Mouse (Mus musculus) midbrain, embryonic 15.5 days (tissue): ENCODE data around the gene Slc11a2. TPM values are rescaled to one million over a fixed set of nuclear protein-coding genes. Genes with fewer than 3 reads are reported as not detected.

ENCODE experiments used
- ATAC-seq: fragments of 200-750 bp; cut with Nextera tagmentation; replicated peaks from 2 replicates; pipeline ENCODE4 v1.8.0; 2017; ENCODE audit warnings: moderate TSS enrichment
- H3K27ac ChIP-seq: fragments of 300-500 bp; sonication (generic); 2 replicates; pipeline ENCODE4 v1.5.1; 2015; ENCODE audit warnings: mild to moderate bottlenecking, inconsistent platforms
- H3K27me3 ChIP-seq: fragments of 300-500 bp; sonication (generic); replicated peaks from 2 replicates; pipeline ENCODE4 v1.6.1; 2015; ENCODE audit warnings: inconsistent platforms
- H3K36me3 ChIP-seq: fragments of 300-500 bp; sonication (generic); replicated peaks from 2 replicates; pipeline ENCODE4 v1.6.1; 2015; ENCODE audit warnings: inconsistent platforms
- H3K4me1 ChIP-seq: fragments of 300-500 bp; sonication (generic); 2 replicates; pipeline ENCODE4 v1.6.1; 2015; ENCODE audit warnings: inconsistent platforms
- H3K4me2 ChIP-seq: fragments of 300-500 bp; sonication (generic); 2 replicates; pipeline ENCODE4 v1.6.1; 2015; ENCODE audit warnings: inconsistent platforms, mild to moderate bottlenecking, moderate library complexity
- H3K4me3 ChIP-seq: fragments of 300-500 bp; sonication (generic); 2 replicates; pipeline ENCODE4 v1.5.1; 2015; ENCODE audit warnings: mild to moderate bottlenecking, inconsistent platforms
- H3K9ac ChIP-seq: fragments of 300-500 bp; sonication (generic); 2 replicates; pipeline ENCODE4 v1.6.1; 2015; ENCODE audit warnings: mild to moderate bottlenecking, inconsistent platforms
- H3K9me3 ChIP-seq: fragments of 300-500 bp; sonication (generic); 2 replicates; pipeline ENCODE4 v1.6.1; 2016; ENCODE audit warnings: inconsistent platforms
- WGBS: fragments of 180-500 bp; shearing (Covaris S2); methylation state at CpG from one replicate; pipeline ENCODE4 v1.1.7; 2015; ENCODE audit warnings: mixed read lengths; 5-methylcytosine and 5-hydroxymethylcytosine counted together
- polyA plus RNA-seq: library from polyadenylated mRNA; unstranded; fragments of >200 nt; fragmentation: Nextera tagmentation; extraction: Ambion mirVana; gene quantifications from 2 replicates; pipeline ENCODE4 v1.2.1, GENCODE M21; 2015

Gene Slc11a2
- 28.0 and 31.0 TPM in 2 replicates for polyA plus RNA-seq

DNA sequence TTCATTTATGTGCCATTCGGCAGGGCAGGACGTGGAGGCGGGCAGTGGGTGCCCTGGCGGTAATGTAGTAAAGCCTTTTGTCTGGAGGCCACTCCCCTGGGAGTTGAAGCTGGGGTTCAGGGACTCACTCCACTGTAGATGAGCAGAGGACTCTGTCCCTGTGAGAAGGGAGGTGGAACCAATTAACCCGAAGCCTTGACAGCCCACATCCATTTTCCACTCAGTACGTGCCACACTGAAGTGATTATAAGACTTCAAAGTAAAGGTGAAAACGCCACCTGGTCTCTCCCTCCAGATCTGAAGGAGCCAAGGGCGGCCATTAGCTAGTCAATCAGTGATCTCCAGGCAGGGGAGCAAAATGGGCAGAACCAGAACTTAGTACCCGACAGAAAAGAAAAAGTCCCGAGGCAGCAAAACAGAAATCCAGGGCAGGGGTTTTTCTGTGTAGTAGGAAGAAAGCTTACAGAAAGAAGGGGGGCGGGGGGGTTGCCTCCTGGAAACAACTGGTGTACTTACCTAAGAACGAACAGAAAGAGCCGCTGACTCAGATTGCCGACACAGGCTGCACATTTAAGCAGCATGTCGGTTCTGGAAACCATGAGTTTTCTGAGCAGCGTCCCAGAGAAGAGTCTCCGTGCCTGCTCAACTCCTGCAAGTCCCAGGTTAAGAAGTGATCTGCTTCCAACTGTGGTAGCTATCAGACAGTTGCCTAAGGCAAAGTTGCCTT is at the start of gene Slc11a2:
Gene Slc11a2 (minus strand): TSS at position 677 of the 727 bp plus-strand sequence.
- 0 out of 2 replicates have a peak within 1 kb of the TSS, but pooled peaks have one; percentile 46 for H3K9ac ChIP-seq
- 31% methylated on average over 17 of the region's 17 CpGs for WGBS

GRCm38 (mm10) chr15:100473926-100474503 is 49.1 kb upstream of the Slc11a2 start:
- WGBS = 83% methylated on average over 7 of the region's 7 CpGs
- ATAC-seq = no peak
- Histone ChIP-seq H3K27ac (no peak overlapping the region), H3K4me1 (peaks cover 19% of the 10 kb centered on the region), H3K36me3 (peaks cover 36% of the 10 kb centered on the region), H3K9ac (no peak overlapping the region), H3K27me3 (no peaks in the 10 kb centered on the region), H3K9me3 (no peaks in the 10 kb centered on the region), H3K4me3 (no peak overlapping the region), H3K4me2 (no peak overlapping the region)

More for the DNA sequence above, at the start of gene Slc11a2:
- Histone ChIP-seq H3K4me1 (peaks cover 38% of the 10 kb centered on the region), H3K36me3 (no peaks in the 10 kb centered on the region), H3K4me2 (peak within 1 kb of the TSS; percentile 94), H3K4me3 (peak within 1 kb of the TSS; percentile 97), H3K27ac (no peak within 1 kb of the TSS), H3K9me3 (no peaks in the 10 kb centered on the region), H3K27me3 (peaks cover 27% of the 10 kb centered on the region)
- ATAC-seq = no peak

DNA sequence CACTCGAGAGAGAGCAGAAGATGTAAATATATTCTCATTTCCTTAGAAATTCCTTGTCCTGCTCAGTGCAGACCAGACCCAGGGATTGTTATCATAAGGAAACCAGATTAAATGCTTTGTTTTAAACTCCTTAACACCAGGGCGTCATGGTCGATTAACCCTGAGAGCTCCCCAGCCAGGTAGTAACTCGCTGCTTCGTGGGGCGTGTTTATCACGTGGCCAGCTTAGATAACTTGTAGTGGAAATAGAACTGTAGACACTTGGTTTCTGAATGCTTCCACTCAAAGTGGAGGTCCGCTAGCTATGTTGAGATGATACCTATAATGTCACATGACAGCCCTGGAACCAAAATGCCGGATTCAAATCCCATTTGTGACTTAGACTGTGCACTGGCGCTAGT is 45.2 kb upstream of the Slc11a2 start:
- peaks cover 30% of the 10 kb centered on the region for H3K4me1 ChIP-seq
- no peaks in the 10 kb centered on the region for H3K9me3 ChIP-seq
- H3K36me3 ChIP-seq = peaks cover 12% of the 10 kb centered on the region
- H3K27ac ChIP-seq = no peak overlapping the region
- H3K4me3 ChIP-seq = peak overlapping the region; percentile 99
- ATAC-seq = no peak
- H3K4me2 ChIP-seq = peak overlapping the region; percentile 92
- no peaks in the 10 kb centered on the region for H3K27me3 ChIP-seq
- peak overlapping the region; percentile 97 for H3K9ac ChIP-seq
- 63% methylated on average over 10 of the region's 10 CpGs for WGBS

- Histone ChIP-seq H3K4me1 (peaks cover 30% of the 10 kb centered on the region), H3K27ac (peak overlapping the region; percentile 88), H3K9me3 (no peaks in the 10 kb centered on the region), H3K9ac (peak overlapping the region; percentile 97), H3K4me2 (peak overlapping the region; percentile 92), H3K4me3 (peak overlapping the region; percentile 99), H3K27me3 (no peaks in the 10 kb centered on the region), H3K36me3 (peaks cover 6% of the 10 kb centered on the region; the same call in 1 of the 2 replicates)
- WGBS = 0% methylated on average over 19 of the region's 19 CpGs
- peak; percentile 65 for ATAC-seq
Observed at GRCm38 (mm10) chr15:100469189-100469545, 44.3 kb upstream of the Slc11a2 start.

DNA sequence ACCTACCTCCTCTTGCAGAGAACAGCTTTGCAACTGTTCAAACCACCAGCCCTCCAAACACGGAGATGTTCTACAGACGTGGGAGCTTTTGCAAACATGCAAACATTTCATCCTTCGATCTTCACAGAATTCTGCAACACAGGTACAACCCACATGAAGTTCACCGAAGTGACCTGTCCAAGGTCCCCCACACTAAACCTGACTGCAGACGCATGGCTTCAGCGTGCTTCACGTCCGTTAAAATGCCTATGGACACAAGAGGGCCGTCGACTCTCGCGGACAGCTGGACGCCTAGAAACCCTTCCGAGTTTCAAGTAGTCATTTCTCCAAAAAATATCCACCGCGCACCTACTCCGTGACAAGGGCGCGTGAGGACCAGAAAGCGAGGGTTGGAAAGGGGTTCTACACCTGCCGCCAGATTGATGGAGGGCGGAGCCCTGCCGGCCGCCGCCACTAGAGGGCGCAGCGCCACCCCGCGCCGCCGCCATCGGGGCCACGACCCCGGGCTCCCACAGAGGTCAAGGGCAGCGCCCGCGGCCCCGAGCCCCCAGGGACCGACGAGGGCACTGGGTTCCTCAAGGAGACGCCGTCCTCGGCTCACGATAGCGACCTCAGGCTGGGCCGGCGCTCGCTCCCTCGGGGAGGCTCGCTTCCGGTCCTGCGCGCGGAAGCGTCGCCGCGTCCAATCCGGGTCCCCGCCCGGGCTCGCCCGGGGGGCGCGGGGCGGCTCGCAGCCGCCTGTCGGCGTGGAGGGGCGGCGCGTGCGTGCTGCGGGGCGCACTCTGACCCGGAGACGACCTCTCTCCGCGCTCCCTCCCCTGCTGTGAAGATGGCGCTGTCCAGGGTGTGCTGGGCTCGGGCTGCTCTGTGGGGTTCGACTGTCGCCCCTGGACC is 43.7 kb upstream of the Slc11a2 start, which contains the start of gene Letmd1:
Gene Letmd1 (plus strand): TSS at position 729 of the 894 bp plus-strand sequence.
- ATAC-seq = peak; percentile 93
- Histone ChIP-seq H3K36me3 (peaks cover 6% of the 10 kb centered on the region; the same call in 1 of the 2 replicates), H3K4me2 (peak within 1 kb of the TSS; percentile 92), H3K4me1 (peaks cover 30% of the 10 kb centered on the region), H3K27ac (peak within 1 kb of the TSS; percentile 88), H3K4me3 (peak within 1 kb of the TSS; percentile 99), H3K9me3 (no peaks in the 10 kb centered on the region), H3K9ac (peak within 1 kb of the TSS; percentile 97), H3K27me3 (no peaks in the 10 kb centered on the region)
- WGBS = 2% methylated on average over 84 of the region's 84 CpGs

DNA sequence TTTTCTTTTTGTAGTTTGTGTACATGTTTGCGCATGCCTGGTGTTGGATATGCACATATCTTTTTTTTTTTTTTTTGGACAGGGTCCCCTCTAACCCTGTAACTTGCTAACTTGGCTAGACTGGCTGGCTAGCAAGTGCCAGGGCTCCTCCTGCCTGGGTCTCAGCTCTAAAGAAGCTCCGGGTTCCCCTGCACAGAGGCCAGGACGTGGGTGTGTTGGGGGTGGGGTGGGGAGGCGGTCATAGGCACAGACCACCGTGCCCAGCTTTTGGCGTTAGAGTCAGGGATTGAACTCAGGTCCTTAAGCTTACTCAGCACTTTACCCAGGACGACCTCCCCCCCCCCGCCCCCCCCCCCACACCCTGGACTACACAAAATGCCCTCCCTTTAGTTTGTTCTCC is 42.9 kb upstream of the Slc11a2 start:
- Histone ChIP-seq H3K4me3 (peak overlapping the region; percentile 99), H3K27ac (no peak overlapping the region), H3K9ac (no peak overlapping the region), H3K36me3 (peaks cover 5% of the 10 kb centered on the region; the same call in 1 of the 2 replicates), H3K9me3 (no peaks in the 10 kb centered on the region), H3K27me3 (no peaks in the 10 kb centered on the region), H3K4me2 (peak overlapping the region; percentile 92), H3K4me1 (peaks cover 30% of the 10 kb centered on the region)
- no peak for ATAC-seq
- WGBS = 44% methylated on average over 8 of the region's 8 CpGs

DNA sequence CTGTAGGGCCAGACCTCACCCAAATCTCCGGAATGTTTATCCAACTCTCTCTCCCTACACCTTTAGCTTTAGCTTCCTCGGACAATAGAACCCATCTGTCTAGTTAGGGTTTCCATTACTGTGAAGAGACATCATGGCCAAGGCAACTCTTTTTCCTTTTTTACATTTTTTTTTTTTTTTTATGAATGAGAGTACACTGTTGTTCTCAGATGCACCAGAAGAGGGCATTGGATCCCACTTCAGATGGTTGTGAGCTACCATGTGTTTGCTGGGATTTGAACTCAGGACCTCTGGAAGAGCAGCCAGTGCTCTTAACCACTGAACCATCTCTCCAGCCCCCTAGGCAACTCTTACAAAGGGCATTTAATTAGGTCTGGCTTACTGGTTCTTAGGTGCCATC is 40.6 kb upstream of the Slc11a2 start:
- 88% methylated on average over 2 of the region's 2 CpGs for WGBS

DNA sequence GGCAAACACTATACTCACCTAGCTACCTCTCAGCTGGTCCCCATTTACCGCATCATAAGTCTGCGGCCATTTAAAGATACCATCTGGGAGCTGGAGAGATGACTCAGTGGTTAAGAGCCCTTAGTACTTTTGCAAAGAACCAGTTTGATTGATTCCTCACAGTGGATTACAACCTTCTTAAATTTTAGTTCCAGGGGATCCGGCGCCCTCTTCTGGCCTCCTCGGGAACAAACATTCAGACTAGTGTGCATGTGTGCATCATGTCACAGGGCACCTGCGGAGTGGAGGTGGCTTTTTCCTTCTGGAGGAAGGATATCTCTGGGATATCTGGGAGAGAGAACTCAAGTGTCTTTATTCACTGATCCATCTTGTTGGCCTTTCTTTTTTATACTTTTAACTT is 38.8 kb upstream of the Slc11a2 start:
- H3K36me3 ChIP-seq = no peaks in the 10 kb centered on the region
- no peak overlapping the region for H3K4me2 ChIP-seq
- no peak overlapping the region for H3K4me3 ChIP-seq
- no peak for ATAC-seq
- no peak overlapping the region for H3K9ac ChIP-seq
- no peaks in the 10 kb centered on the region for H3K9me3 ChIP-seq
- no peak overlapping the region for H3K27ac ChIP-seq
- H3K27me3 ChIP-seq = 0 out of 2 replicates have a peak, but pooled peaks cover 5% of the 10 kb centered on the region
- H3K4me1 ChIP-seq = peaks cover 12% of the 10 kb centered on the region
- WGBS = 27% methylated on average over 6 of the region's 6 CpGs

More for the DNA sequence above, 40.6 kb upstream of the Slc11a2 start:
- no peak for ATAC-seq
- H3K9me3 ChIP-seq = no peaks in the 10 kb centered on the region
- no peak overlapping the region for H3K4me3 ChIP-seq
- H3K9ac ChIP-seq = no peak overlapping the region
- peaks cover 24% of the 10 kb centered on the region for H3K4me1 ChIP-seq
- 0 out of 2 replicates have a peak, but pooled peaks cover 5% of the 10 kb centered on the region for H3K27me3 ChIP-seq
- no peak overlapping the region for H3K27ac ChIP-seq
- no peaks in the 10 kb centered on the region for H3K36me3 ChIP-seq
- no peak overlapping the region for H3K4me2 ChIP-seq

GRCm38 (mm10) chr15:100462086-100462485 is 37.2 kb upstream of the Slc11a2 start:
- H3K27ac ChIP-seq = no peak overlapping the region
- no peaks in the 10 kb centered on the region for H3K9me3 ChIP-seq
- H3K4me1 ChIP-seq = no peaks in the 10 kb centered on the region; the same call in 1 of the 2 replicates
- no peaks in the 10 kb centered on the region for H3K36me3 ChIP-seq
- ATAC-seq = no peak
- H3K27me3 ChIP-seq = 0 out of 2 replicates have a peak, but pooled peaks cover 5% of the 10 kb centered on the region
- H3K4me3 ChIP-seq = no peak overlapping the region
- WGBS = 80% methylated on average over 5 of the region's 5 CpGs
- no peak overlapping the region for H3K4me2 ChIP-seq
- H3K9ac ChIP-seq = no peak overlapping the region

DNA sequence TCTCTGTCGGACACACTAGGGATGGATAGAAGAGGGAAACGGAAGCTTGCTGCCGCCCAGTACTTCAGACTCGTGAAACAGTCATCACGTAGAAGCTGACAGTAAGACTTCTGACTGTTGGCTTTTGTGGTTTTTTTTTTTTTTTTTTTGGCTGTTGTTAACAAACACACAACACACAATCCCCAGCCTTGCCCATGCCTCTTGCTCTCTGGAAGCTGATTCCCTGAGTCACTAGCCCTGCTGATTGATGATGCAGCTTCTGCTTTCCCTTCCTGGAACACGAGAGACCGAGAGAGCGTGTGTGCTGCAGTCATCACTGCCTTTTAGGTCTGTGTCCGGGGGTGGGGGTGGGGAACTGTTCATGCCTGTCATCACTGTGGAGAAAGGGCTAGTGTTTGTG is 36.8 kb upstream of the Slc11a2 start:
- Histone ChIP-seq H3K36me3 (no peaks in the 10 kb centered on the region), H3K9me3 (no peaks in the 10 kb centered on the region), H3K27me3 (0 out of 2 replicates have a peak, but pooled peaks cover 5% of the 10 kb centered on the region), H3K4me1 (no peaks in the 10 kb centered on the region; the same call in 1 of the 2 replicates), H3K4me2 (no peak overlapping the region), H3K27ac (no peak overlapping the region), H3K9ac (no peak overlapping the region), H3K4me3 (no peak overlapping the region)
- ATAC-seq = no peak
- WGBS = 83% methylated on average over 9 of the region's 9 CpGs

DNA sequence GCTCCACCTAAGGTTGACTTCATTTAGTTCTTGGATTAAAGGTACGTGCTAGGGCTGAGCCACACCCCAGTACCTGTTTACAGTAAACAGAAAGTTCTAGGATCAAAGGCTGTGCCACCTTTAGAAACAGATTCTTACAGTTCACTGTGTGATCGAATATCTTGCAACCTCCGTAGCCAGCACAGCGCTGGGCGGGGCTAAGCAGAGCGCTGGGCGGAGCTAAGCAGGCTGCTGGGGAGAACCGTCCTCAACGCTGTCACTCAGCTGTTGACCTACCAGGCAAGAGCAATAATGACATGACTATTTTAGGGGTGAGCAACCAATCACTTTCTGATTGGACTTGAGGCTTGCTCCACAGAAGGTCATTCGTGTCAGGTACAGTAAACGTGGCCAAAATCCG is 36.1 kb upstream of the Slc11a2 start:
- Histone ChIP-seq H3K4me2 (0 out of 2 replicates have a peak overlapping the region, but pooled peaks have one; percentile 6), H3K27me3 (0 out of 2 replicates have a peak, but pooled peaks cover 5% of the 10 kb centered on the region), H3K27ac (no peak overlapping the region), H3K4me1 (no peaks in the 10 kb centered on the region), H3K4me3 (no peak overlapping the region), H3K9me3 (no peaks in the 10 kb centered on the region), H3K9ac (no peak overlapping the region), H3K36me3 (no peaks in the 10 kb centered on the region)
- ATAC-seq = no peak
- 11% methylated on average over 12 of the region's 12 CpGs for WGBS

- 35% methylated on average over 10 of the region's 10 CpGs for WGBS
Observed at GRCm38 (mm10) chr15:100458055-100458454, 33.2 kb upstream of the Slc11a2 start.

More at GRCm38 (mm10) chr15:100458055-100458454, 33.2 kb upstream of the Slc11a2 start:
- Histone ChIP-seq H3K27ac (no peak overlapping the region), H3K36me3 (no peaks in the 10 kb centered on the region), H3K27me3 (0 out of 2 replicates have a peak, but pooled peaks cover 5% of the 10 kb centered on the region), H3K4me3 (no peak overlapping the region), H3K9ac (no peak overlapping the region), H3K9me3 (no peaks in the 10 kb centered on the region), H3K4me1 (no peaks in the 10 kb centered on the region), H3K4me2 (no peak overlapping the region)
- ATAC-seq = no peak
